Mouse (Mus musculus) thymus, adult 2 months (tissue): ENCODE results near the gene Fate1.

Source experiments
- CTCF ChIP-seq: fragments of 200-500 bp; IDR thresholded peaks from 2 replicates; pipeline ENCODE4 v1.5.1; 2012; ENCODE audit warnings: mild to moderate bottlenecking, control low read depth, low read length, moderate library complexity, borderline replicate concordance; ENCODE audit not compliant: control insufficient read depth, poor library complexity, insufficient read depth; ENCODE audit errors: extremely low read depth
- POLR2A ChIP-seq: fragments of 200-500 bp; IDR thresholded peaks from 2 replicates; pipeline ENCODE4 v1.6.1; 2012; ENCODE audit warnings: mild to moderate bottlenecking, low read length, control low read depth, moderate library complexity; ENCODE audit not compliant: control insufficient read depth, poor library complexity, insufficient read depth; ENCODE audit errors: extremely low read depth

GRCm38 (mm10) chrX:71962073-71963051 is 10.4 kb upstream of the Fate1 start, which contains the start of gene Prrg3:
- no peak for TF ChIP-seq POLR2A
- no peak for TF ChIP-seq CTCF
